Mouse (Mus musculus): ENCODE measurements around the gene Smtnl2. TPM values are rescaled to one million over a fixed set of nuclear protein-coding genes. Genes with fewer than 3 reads are reported as not detected.

Smtnl2 gene
- total RNA-seq, 1 experiment: 23.6 TPM

- peaks cover 5% of the 10 kb centered on the region; the same call in 1 of the 2 replicates for H3K36me3 ChIP-seq (ENCODE audit: control insufficient read depth, insufficient read depth, low read length, poor library complexity, severe bottlenecking)
- in situ Hi-C loops (cut with MboI; ENCODE audit: low sequenced_read_pairs in 2 of 2, unreplicated experiment in 2 of 2): loop anchor here (5.0 kb wide), 2 partner anchors 72 to 77 kb away; no protein-coding TSS in a partner anchor
- H3K9me3 ChIP-seq (ENCODE audit: control insufficient read depth, insufficient read depth, low read depth, low read length): no peaks in the 10 kb centered on the region
- peaks cover 5 to 10% of the 10 kb centered on the region in 2 experiments; a peak in 3 of 4 replicates for H3K4me1 ChIP-seq (ENCODE audit: control insufficient read depth in 2 of 2, insufficient read depth in 2 of 2, low read length in 2 of 2, poor library complexity in 1 of 2)
- peak; percentile 87 for DNase-seq (ENCODE audit: low read depth, low spot score)
- TF ChIP-seq CHD2 (IDR thresholded peaks at IDR 0.05; ENCODE audit: low read depth, low read length): no peak
- TF ChIP-seq MAFK (IDR thresholded peaks at IDR 0.05; ENCODE audit: insufficient read depth, low read depth, low read length): 0 out of 2 replicates have a peak, but pooled peaks have one; percentile 7
- TF ChIP-seq HCFC1 (IDR thresholded peaks at IDR 0.05; ENCODE audit: borderline replicate concordance, insufficient read depth, low read length): no peak
- peak; percentile 82 for TF ChIP-seq ZC3H11A (IDR thresholded peaks at IDR 0.05; ENCODE audit: borderline replicate concordance, low read depth, low read length)
- no peak for TF ChIP-seq ZNF384 (IDR thresholded peaks at IDR 0.05; ENCODE audit: low read depth, low read length)
- H3K27ac ChIP-seq (ENCODE audit: insufficient read depth, low read depth, low read length, poor library complexity, severe bottlenecking): peak overlapping the region; percentile 17; the same call in 1 of the 2 replicates
- H3K4me3 ChIP-seq (ENCODE audit: insufficient read depth in 1 of 2, low read depth in 1 of 2, low read length in 2 of 2, poor library complexity in 1 of 2, severe bottlenecking in 1 of 2): peak overlapping the region; percentile 40 to 50; a peak in 3 of 4 replicates
- peak overlapping the region; percentile 56; the same call in 1 of the 2 replicates for H3K9ac ChIP-seq (ENCODE audit: insufficient read depth, low read depth, low read length, poor library complexity, severe bottlenecking)
Measured at GRCm38 (mm10) chr11:72354971-72355728, 56.4 kb downstream of the Smtnl2 start.

- in situ Hi-C loops (cut with MboI; ENCODE audit: low sequenced_read_pairs in 2 of 2, unreplicated experiment in 2 of 2): loop anchor here (5.0 kb wide), 2 partner anchors 74 to 79 kb away; no protein-coding TSS in a partner anchor
- TF ChIP-seq ZNF384 (IDR thresholded peaks at IDR 0.05; ENCODE audit: low read depth, low read length): no peak
- TF ChIP-seq ZC3H11A (IDR thresholded peaks at IDR 0.05; ENCODE audit: borderline replicate concordance, low read depth, low read length): no peak
Measured at GRCm38 (mm10) chr11:72353186-72353585, 58.3 kb downstream of the Smtnl2 start.

GRCm38 (mm10) chr11:72352272-72352671, 59.2 kb downstream of the Smtnl2 start:
- no peak overlapping the region for H3K27ac ChIP-seq (ENCODE audit: insufficient read depth, low read depth, low read length, poor library complexity, severe bottlenecking)
- in situ Hi-C loops (cut with MboI; ENCODE audit: low sequenced_read_pairs in 2 of 2, unreplicated experiment in 2 of 2): loop anchor here (5.0 kb wide), 2 partner anchors 75 to 80 kb away; no protein-coding TSS in a partner anchor
- DNase-seq (ENCODE audit: low read depth, low spot score): no peak
- H3K4me3 ChIP-seq (ENCODE audit: insufficient read depth in 1 of 2, low read depth in 1 of 2, low read length in 2 of 2, poor library complexity in 1 of 2, severe bottlenecking in 1 of 2): no peak overlapping the region
- peaks cover 6% of the 10 kb centered on the region; the same call in 1 of the 2 replicates for H3K36me3 ChIP-seq (ENCODE audit: control insufficient read depth, insufficient read depth, low read length, poor library complexity, severe bottlenecking)
- H3K9me3 ChIP-seq (ENCODE audit: control insufficient read depth, insufficient read depth, low read depth, low read length): no peaks in the 10 kb centered on the region
- no peak overlapping the region for H3K9ac ChIP-seq (ENCODE audit: insufficient read depth, low read depth, low read length, poor library complexity, severe bottlenecking)
- peaks cover 7 to 14% of the 10 kb centered on the region in 2 experiments; a peak in 3 of 4 replicates for H3K4me1 ChIP-seq (ENCODE audit: control insufficient read depth in 2 of 2, insufficient read depth in 2 of 2, low read length in 2 of 2, poor library complexity in 1 of 2)
- no peak for TF ChIP-seq ZC3H11A (IDR thresholded peaks at IDR 0.05; ENCODE audit: borderline replicate concordance, low read depth, low read length)
- no peak for TF ChIP-seq ZNF384 (IDR thresholded peaks at IDR 0.05; ENCODE audit: low read depth, low read length)
- no peak for TF ChIP-seq MAFK (IDR thresholded peaks at IDR 0.05; ENCODE audit: insufficient read depth, low read depth, low read length)
- TF ChIP-seq HCFC1 (IDR thresholded peaks at IDR 0.05; ENCODE audit: borderline replicate concordance, insufficient read depth, low read length): no peak
- TF ChIP-seq CHD2 (IDR thresholded peaks at IDR 0.05; ENCODE audit: low read depth, low read length): no peak

More at GRCm38 (mm10) chr11:72353186-72353585, 58.3 kb downstream of the Smtnl2 start:
- Histone ChIP-seq H3K36me3 (ENCODE audit: control insufficient read depth, insufficient read depth, low read length, poor library complexity, severe bottlenecking) (peaks cover 6% of the 10 kb centered on the region; the same call in 1 of the 2 replicates), H3K4me1 (ENCODE audit: control insufficient read depth in 2 of 2, insufficient read depth in 2 of 2, low read length in 2 of 2, poor library complexity in 1 of 2) (peaks cover 7 to 15% of the 10 kb centered on the region in 2 experiments; a peak in 3 of 4 replicates), H3K4me3 (ENCODE audit: insufficient read depth in 1 of 2, low read depth in 1 of 2, low read length in 2 of 2, poor library complexity in 1 of 2, severe bottlenecking in 1 of 2) (no peak overlapping the region), H3K27ac (ENCODE audit: insufficient read depth, low read depth, low read length, poor library complexity, severe bottlenecking) (no peak overlapping the region), H3K9me3 (ENCODE audit: control insufficient read depth, insufficient read depth, low read depth, low read length) (no peaks in the 10 kb centered on the region), H3K9ac (ENCODE audit: insufficient read depth, low read depth, low read length, poor library complexity, severe bottlenecking) (no peak overlapping the region)
- DNase-seq (ENCODE audit: low read depth, low spot score): no peak

- Histone ChIP-seq H3K4me1 (ENCODE audit: control insufficient read depth in 2 of 2, insufficient read depth in 2 of 2, low read length in 2 of 2, poor library complexity in 1 of 2) (peaks cover 4 to 8% of the 10 kb centered on the region in 2 experiments; a peak in 1 of 4 replicates), H3K9ac (ENCODE audit: insufficient read depth, low read depth, low read length, poor library complexity, severe bottlenecking) (no peak overlapping the region), H3K27ac (ENCODE audit: insufficient read depth, low read depth, low read length, poor library complexity, severe bottlenecking) (no peak overlapping the region), H3K9me3 (ENCODE audit: control insufficient read depth, insufficient read depth, low read depth, low read length) (no peaks in the 10 kb centered on the region), H3K36me3 (ENCODE audit: control insufficient read depth, insufficient read depth, low read length, poor library complexity, severe bottlenecking) (peaks cover 4% of the 10 kb centered on the region; the same call in 1 of the 2 replicates), H3K4me3 (ENCODE audit: insufficient read depth in 1 of 2, low read depth in 1 of 2, low read length in 2 of 2, poor library complexity in 1 of 2, severe bottlenecking in 1 of 2) (no peak overlapping the region)
- DNase-seq (ENCODE audit: low read depth, low spot score): no peak
- no peak for TF ChIP-seq CHD2 (IDR thresholded peaks at IDR 0.05; ENCODE audit: low read depth, low read length)
- TF ChIP-seq ZC3H11A (IDR thresholded peaks at IDR 0.05; ENCODE audit: borderline replicate concordance, low read depth, low read length): no peak
- no peak for TF ChIP-seq ZNF384 (IDR thresholded peaks at IDR 0.05; ENCODE audit: low read depth, low read length)
- no peak for TF ChIP-seq MAFK (IDR thresholded peaks at IDR 0.05; ENCODE audit: insufficient read depth, low read depth, low read length)
- TF ChIP-seq HCFC1 (IDR thresholded peaks at IDR 0.05; ENCODE audit: borderline replicate concordance, insufficient read depth, low read length): no peak
- in situ Hi-C loops (cut with MboI; ENCODE audit: low sequenced_read_pairs in 2 of 2, unreplicated experiment in 2 of 2): loop anchor here (5.0 to 10.0 kb wide), 3 partner anchors 78 to 215 kb away; no protein-coding TSS in a partner anchor
Measured at GRCm38 (mm10) chr11:72349652-72350051, 61.9 kb downstream of the Smtnl2 start.

All from ES-E14 (cell line).